Mouse (Mus musculus) CD4-positive, CD25-positive, alpha-beta regulatory T cell, adult 2 months (primary cell): ENCODE measurements at regions not wholly inside any gene's neighbourhood (a gene's known extent, or its start where the extent isn't known, plus 50 kb on each side); places are given as distances from the start of the nearest gene placed in this dataset.

Experiments used
- DNase-seq: peaks from one replicate; pipeline ENCODE4 v3.0.0-alpha.2; 2012; ENCODE audit warnings: low read depth, low spot score

DNA sequence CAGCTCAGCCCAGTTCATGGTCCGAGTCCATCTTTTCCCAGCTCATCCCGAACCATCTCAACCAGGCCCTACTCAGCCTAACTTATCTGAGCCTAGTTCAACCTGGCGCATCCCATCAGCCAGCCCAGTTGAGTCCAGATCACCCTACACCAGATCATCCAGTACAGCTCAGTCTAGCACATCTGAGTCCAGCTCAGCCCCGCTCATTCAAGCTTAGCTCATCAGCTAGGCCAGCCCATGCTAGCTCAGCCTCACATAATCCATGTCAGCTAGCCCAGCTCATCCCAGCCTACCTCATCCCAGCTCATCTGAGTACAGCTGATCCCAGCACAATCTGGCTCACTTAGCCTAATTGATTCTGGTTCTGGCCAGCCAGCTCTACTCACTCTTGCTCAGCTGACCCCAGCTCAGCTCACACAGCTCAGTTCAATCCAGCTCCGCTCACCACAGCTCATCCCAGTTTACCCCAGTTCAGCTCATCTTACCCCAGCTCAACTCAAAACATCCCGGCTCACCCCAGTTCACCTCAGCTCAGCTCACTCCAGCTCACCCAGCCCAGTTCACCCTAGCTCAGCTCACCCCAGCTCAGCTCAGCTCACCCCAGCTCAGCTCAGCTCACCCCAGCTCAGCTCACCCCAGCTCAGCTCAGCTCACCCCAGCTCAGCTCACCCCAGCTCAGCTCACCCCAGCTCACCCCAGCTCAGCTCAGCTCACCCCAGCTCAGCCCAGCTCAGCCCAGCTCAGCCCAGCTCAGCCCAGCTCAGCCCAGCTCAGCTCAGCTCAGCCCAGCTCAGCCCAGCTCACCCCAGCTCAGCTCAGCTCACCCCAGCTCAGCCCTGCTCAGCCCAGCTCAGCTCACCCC, 65.3 kb upstream of the Adam6b start:
- DNase-seq = peak; percentile 75

DNA sequence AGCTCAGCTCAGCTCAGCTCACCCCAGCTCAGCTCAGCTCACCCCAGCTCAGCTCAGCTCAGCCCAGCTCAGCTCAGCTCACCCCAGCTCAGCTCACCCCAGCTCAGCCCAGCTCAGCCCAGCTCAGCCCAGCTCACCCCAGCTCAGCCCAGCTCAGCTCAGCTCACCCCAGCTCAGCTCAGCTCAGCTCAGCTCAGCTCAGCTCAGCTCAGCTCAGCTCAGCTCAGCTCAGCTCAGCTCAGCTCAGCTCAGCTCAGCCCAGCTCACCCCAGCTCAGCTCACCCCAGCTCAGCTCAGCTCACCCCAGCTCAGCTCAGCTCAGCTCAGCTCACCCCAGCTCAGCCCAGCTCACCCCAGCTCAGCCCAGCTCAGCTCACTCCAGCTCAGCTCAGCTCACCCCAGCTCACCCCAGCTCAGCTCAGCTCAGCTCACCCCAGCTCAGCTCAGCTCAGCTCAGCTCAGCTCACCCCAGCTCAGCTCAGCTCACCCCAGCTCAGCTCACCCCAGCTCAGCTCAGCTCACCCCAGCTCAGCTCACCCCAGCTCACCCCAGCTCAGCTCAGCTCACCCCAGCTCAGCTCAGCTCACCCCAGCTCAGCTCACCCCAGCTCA, 64.6 kb upstream of the Adam6b start:
- peak; percentile 75 for DNase-seq

DNA sequence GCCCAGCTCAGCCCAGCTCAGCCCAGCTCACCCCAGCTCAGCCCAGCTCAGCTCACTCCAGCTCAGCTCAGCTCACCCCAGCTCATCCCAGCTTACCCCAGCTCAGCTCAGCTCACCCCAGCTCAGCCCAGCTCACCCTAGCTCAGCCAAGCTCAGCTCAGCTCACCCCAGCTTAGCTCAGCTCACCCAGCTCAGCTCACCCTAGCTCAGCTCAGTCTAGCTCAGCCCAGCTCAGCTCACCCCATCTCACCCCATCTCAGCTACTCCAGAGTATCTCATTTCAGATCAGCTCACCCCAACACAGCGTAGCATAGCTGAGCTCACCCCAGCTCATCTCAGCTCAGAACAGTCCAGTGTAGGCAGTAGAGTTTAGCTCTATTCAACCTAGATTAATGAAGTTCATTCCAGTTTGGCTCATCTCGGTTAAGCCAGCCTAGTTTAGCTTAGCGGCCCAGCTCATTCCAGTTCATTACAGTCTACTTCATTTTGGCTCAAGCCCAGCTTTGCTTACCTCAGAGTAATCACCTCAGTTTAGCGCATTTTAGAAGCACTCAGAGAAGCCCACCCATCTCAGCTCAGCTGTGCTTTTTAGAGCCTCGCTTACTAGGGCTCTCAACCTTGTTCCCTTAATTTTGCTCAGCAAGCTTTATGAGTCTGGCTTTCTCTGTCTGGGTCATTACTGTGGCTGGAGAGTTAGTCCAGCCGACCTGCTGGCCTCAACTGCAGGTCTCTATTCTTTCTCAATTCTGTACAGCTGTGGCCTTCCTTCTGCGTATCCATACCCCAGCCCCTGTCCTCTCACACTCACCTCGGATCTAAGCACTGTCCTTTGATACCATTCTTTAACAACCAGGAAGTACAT, 63.9 kb upstream of the Adam6b start:
- DNase-seq = peak; percentile 67

DNA sequence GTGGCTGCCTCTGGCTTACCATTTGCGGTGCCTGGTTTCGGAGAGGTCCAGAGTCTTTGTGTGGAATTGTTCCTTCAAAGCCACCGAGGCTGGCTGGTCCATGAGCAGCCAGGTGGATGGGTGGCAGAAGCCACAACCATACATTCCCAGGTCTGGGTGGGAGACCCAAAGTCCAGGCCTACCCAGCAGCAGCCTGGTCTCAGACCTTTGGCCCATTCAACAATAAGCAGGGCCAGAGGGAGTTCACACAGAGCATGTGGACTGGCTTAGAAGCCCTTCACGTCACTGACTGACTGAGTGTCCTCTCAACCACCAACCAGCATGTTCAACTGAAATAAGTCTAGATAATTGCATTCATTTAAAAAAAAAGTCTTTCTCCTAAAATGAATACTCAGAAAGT, 62.7 kb upstream of the Adam6b start:
- DNase-seq = peak; percentile 45

DNA sequence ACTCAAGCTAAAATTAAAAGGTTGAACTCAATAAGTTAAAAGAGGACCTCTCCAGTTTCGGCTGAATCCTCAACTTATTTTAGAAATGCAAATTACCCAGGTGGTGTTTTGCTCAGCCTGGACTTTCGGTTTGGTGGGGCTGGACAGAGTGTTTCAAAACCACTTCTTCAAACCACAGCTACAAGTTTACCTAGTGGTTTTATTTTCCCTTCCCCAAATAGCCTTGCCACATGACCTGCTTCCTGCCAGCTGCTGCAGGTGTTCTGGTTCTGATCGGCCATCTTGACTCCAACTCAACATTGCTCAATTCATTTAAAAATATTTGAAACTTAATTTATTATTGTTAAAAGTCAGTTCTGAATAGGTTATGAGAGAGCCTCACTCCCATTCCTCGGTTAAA, 62.0 kb upstream of the Adam6b start:
- peak; percentile 72 for DNase-seq

DNA sequence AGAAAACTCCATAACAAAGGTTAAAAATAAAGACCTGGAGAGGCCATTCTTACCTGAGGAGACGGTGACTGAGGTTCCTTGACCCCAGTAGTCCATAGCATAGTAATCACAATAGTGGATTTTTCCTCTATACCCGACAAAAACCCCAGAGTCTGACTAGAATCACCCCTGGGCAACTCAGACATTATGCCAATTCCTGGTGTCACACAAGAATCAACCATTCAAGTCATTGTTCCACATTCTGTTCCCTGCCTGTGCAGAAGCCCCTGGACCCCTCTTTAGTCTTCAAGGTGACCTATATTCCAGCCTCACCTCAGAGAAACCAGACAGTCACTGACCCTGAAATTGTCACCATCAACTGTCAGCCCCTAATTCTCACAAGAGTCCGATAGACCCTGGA, 60.9 kb upstream of the Adam6b start:
- no peak for DNase-seq

DNA sequence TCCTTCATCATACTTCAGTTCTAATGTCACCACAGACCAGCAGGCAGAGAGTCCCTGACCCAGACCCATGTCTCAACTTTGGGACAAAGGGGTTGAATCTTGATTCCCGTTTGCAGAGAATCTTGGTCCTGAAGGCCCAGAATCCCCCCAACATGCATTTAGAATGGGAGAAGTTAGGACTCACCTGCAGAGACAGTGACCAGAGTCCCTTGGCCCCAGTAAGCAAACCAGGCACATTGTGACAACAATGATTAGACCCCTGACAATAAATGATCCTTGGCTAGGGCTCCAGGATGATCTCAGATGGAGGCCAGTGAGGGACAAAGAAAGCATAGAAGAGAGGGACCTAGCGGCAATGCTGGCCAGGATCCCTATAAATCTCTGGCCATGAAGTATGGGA, 60.4 kb upstream of the Adam6b start:
- DNase-seq = no peak

DNA sequence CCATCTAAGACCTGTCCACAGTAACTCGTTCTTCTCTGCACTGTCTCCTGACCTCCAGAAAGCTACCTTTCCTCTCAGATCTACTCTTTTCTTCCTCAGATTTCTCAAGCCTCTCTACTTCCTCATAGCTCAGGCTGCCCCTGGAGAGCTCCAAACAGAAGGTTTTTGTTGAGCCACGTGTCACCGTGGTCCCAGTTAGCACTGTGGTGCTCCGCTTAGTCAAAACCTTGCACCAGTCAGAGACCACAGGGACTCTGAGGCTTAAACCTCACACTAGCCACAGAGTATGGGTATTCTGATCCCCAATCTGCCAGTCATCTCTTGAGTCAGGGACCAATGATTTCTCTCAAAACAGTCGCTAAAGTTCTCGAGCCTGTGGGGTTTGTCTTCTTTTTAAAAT, 59.0 kb upstream of the Adam6b start:
- DNase-seq = no peak
